Mouse (Mus musculus): ENCODE measurements around the gene A930004D18Rik. TPM values are rescaled to one million over a fixed set of nuclear protein-coding genes. Genes with fewer than 3 reads are reported as not detected.

A930004D18Rik gene
- polyA plus RNA-seq, 1 experiment, result 1.7 TPM

- Histone ChIP-seq H3K36me3 (ENCODE audit: control insufficient read depth, insufficient read depth, low read length) (no peaks in the 10 kb centered on the region), H3K4me3 (ENCODE audit: insufficient read depth, low read depth, low read length) (peak overlapping the region; percentile 80), H3K27me3 (replicated peaks; ENCODE audit: control insufficient read depth, insufficient read depth, low read length) (no peaks in the 10 kb centered on the region), H3K4me1 (ENCODE audit: control insufficient read depth, insufficient read depth, low read length) (peaks cover 7% of the 10 kb centered on the region; the same call in 1 of the 2 replicates), H3K27ac (ENCODE audit: insufficient read depth, low read depth, low read length) (peak overlapping the region; percentile 100)
- TF ChIP-seq CTCF (conservative IDR thresholded peaks at IDR 0.05; ENCODE audit: insufficient read depth, insufficient read length, low read depth, low read length) (no peak), POLR2A (IDR thresholded peaks at IDR 0.05; ENCODE audit: low read depth, low read length) (no peak)
- WGBS, result under 1% methylated on average over 48 of the region's 48 CpGs
- peak; percentile 71 for DNase-seq
These were observed 20.0 kb upstream of the A930004D18Rik start for GRCm38 (mm10) chr2:18057336-18058145.

GRCm38 (mm10) chr2:18056786-18057255, 19.3 kb upstream of the A930004D18Rik start:
- DNase-seq, result peak; percentile 99

DNA sequence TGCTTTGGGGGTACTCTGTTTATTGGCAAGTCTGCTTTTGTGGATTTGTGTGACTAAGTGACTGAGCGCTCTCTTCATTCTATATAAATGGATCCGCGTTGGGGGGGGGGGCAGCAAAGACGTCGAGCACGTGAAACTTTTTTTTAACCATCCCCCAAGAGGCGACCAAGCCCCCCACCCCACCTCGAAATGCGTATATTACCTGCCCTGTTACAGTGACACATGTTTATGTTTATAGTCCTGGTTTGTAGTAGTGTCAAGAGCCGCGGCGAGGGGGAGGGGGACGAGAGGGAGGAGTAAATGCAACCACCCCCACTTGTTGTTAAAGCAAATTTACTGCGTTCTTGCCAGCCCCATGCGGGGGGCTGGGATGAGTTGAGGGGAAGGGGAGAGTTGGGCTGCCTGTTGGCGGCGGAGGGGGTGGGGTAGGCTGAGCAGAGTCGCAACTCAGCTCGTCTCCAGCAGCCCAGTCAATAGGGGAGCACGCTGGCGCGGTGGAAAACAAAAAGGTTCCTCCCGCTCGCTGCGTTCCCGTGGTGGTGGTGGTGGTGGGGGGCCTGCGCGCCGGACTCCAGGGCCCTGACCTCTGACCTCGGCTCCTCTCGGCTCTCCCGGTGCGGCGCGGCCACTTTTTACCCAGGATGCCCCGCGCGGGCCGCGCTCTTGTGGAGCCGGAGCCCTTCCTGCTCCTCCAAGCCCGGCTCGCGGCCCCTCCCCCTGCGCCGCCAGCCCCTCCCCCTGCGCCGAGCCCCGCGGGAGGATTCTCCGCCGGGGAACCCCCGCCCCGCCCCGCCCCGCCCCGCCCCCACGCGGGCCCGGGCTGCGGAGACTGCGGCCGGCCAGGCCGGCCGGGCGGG, 18.6 kb upstream of the A930004D18Rik start:
- Histone ChIP-seq H3K27ac (ENCODE audit: insufficient read depth, low read depth, low read length) (peak overlapping the region; percentile 99), H3K4me3 (ENCODE audit: insufficient read depth, low read depth, low read length) (peak overlapping the region; percentile 98), H3K36me3 (ENCODE audit: control insufficient read depth, insufficient read depth, low read length) (no peaks in the 10 kb centered on the region), H3K4me1 (ENCODE audit: control insufficient read depth, insufficient read depth, low read length) (peaks cover 7% of the 10 kb centered on the region; the same call in 1 of the 2 replicates), H3K27me3 (replicated peaks; ENCODE audit: control insufficient read depth, insufficient read depth, low read length) (no peaks in the 10 kb centered on the region)
- WGBS, result under 1% methylated on average over 61 of the region's 66 CpGs
- peak; percentile 98 for DNase-seq
- TF ChIP-seq CTCF (conservative IDR thresholded peaks at IDR 0.05; ENCODE audit: insufficient read depth, insufficient read length, low read depth, low read length) (no peak), POLR2A (IDR thresholded peaks at IDR 0.05; ENCODE audit: low read depth, low read length) (peak; percentile 22)

More at GRCm38 (mm10) chr2:18056786-18057255, 19.3 kb upstream of the A930004D18Rik start:
- TF ChIP-seq CTCF (conservative IDR thresholded peaks at IDR 0.05; ENCODE audit: insufficient read depth, insufficient read length, low read depth, low read length) (no peak), POLR2A (IDR thresholded peaks at IDR 0.05; ENCODE audit: low read depth, low read length) (peak; percentile 68)
- no peaks in the 10 kb centered on the region for H3K36me3 ChIP-seq (ENCODE audit: control insufficient read depth, insufficient read depth, low read length)
- H3K27me3 ChIP-seq (replicated peaks; ENCODE audit: control insufficient read depth, insufficient read depth, low read length), result no peaks in the 10 kb centered on the region
- peak overlapping the region; percentile 80 for H3K4me3 ChIP-seq (ENCODE audit: insufficient read depth, low read depth, low read length)
- peak overlapping the region; percentile 100 for H3K27ac ChIP-seq (ENCODE audit: insufficient read depth, low read depth, low read length)
- H3K4me1 ChIP-seq (ENCODE audit: control insufficient read depth, insufficient read depth, low read length), result peaks cover 7% of the 10 kb centered on the region; the same call in 1 of the 2 replicates
- WGBS, result 2% methylated on average over 37 of the region's 50 CpGs

- DNase-seq, result peak; percentile 56
- H3K36me3 ChIP-seq (ENCODE audit: control insufficient read depth, insufficient read depth, low read length), result no peaks in the 10 kb centered on the region
- peak within 1 kb of the TSS; percentile 98 for H3K4me3 ChIP-seq (ENCODE audit: insufficient read depth, low read depth, low read length)
- WGBS, result 20% methylated on average over 20 of the region's 20 CpGs
- H3K4me1 ChIP-seq (ENCODE audit: control insufficient read depth, insufficient read depth, low read length), result peaks cover 10% of the 10 kb centered on the region; the same call in 1 of the 2 replicates
- H3K27me3 ChIP-seq (replicated peaks; ENCODE audit: control insufficient read depth, insufficient read depth, low read length), result no peaks in the 10 kb centered on the region
- H3K27ac ChIP-seq (ENCODE audit: insufficient read depth, low read depth, low read length), result peak within 1 kb of the TSS; percentile 99
- TF ChIP-seq CTCF (conservative IDR thresholded peaks at IDR 0.05; ENCODE audit: insufficient read depth, insufficient read length, low read depth, low read length) (no peak), POLR2A (IDR thresholded peaks at IDR 0.05; ENCODE audit: low read depth, low read length) (no peak)
These were observed 17.7 kb upstream of the A930004D18Rik start, which contains the start of gene Mllt10 for GRCm38 (mm10) chr2:18055016-18055928. Gene Mllt10 (plus strand): TSS chr2:18055237.

DNA sequence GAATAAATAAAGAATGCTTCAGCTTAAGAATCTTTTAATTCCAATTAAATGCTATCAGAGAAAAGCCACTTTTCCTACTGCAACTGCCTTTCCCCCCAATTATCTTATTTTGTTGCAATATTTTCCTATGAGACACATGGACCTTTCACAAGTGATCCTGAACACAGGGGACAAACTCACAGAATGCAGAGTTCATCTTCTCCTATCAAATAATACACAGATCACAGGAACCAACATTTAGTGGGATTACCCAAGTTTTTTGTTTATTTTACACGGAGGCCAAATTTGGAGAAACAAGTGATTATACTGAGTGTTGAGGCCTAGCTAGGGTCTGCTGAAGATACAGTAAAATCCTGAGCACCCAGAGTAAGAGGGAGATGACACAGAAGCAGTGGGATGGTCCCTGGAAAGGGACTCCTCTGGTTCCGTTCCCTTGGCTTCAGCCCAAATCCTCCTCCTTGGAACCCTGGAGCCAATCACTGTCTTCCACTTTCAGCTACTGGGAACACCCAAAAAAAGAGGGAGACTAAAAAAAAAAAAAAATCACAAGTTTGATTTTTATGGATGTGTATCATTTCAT, 16.5 kb upstream of the A930004D18Rik start:
- peaks cover 13% of the 10 kb centered on the region; the same call in 1 of the 2 replicates for H3K4me1 ChIP-seq (ENCODE audit: control insufficient read depth, insufficient read depth, low read length)
- TF ChIP-seq POLR2A (IDR thresholded peaks at IDR 0.05; ENCODE audit: low read depth, low read length) (no peak), CTCF (conservative IDR thresholded peaks at IDR 0.05; ENCODE audit: insufficient read depth, insufficient read length, low read depth, low read length) (no peak)
- H3K4me3 ChIP-seq (ENCODE audit: insufficient read depth, low read depth, low read length), result no peak overlapping the region
- peak; percentile 71 for DNase-seq
- H3K36me3 ChIP-seq (ENCODE audit: control insufficient read depth, insufficient read depth, low read length), result no peaks in the 10 kb centered on the region
- 77% methylated on average over 2 of the region's 2 CpGs for WGBS
- H3K27ac ChIP-seq (ENCODE audit: insufficient read depth, low read depth, low read length), result no peak overlapping the region
- no peaks in the 10 kb centered on the region for H3K27me3 ChIP-seq (replicated peaks; ENCODE audit: control insufficient read depth, insufficient read depth, low read length)

All from kidney, adult 2 months (tissue).